Mouse (Mus musculus) ovary, postnatal 36 days (tissue): Measurements from ENCODE around the gene Rpl23.
"Not testable (repeated sequence)": the region's sequence is repeated elsewhere in the genome, so short reads cannot be mapped to it uniquely, and the experiment has no call there.

ENCODE experiments used
- DNase-seq: peaks from one replicate; pipeline ENCODE4 v3.0.0; 2022; ENCODE audit warnings: low spot score, mixed read lengths

Gene Rpl23

GRCm38 (mm10) chr11:97799994-97800690 is 17.9 kb upstream of the Rpl23 start:
- peak; percentile 84 for DNase-seq

DNA sequence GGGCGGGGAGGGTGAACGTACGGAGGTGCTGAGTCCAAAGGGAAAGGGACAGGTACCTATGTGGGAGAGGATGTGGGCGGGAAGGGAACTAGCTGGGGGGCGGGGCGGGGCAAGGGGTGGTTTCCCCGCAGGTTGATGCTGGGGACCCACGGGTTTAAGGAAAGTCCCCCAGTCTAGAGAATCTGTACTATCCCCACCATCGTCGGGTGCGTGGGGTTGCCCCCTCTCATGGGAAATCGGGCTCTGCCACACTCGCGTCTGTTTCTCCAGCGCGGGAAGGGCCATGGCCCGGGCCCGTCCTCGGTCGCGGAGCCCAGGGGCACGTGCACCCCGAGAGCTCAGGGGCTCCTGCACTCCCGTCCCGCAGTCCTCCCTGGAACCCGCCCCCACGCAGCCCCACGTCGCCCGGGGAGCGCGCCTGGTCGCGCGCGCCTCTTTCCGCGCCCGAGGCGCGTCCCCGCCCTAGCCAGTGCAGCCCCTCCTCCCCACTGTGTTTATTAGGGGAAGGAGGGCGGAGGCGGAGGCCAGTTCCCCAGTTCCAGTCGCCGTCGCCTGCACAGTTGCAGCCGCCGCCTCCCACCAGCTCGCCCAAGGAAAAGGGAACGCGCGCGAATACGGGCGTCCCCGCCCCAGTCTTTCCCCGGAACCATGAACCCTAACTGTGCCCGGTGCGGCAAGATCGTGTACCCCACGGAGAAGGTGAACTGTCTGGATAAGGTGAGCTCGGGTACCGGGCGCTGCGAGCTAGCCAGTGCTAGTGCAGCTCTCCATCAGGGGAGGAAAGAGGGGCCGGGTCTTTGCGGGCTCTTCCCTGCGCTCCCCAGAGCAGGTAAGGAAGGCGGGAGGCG is 17.1 kb upstream of the Rpl23 start:
- DNase-seq = peak; percentile 87

DNA sequence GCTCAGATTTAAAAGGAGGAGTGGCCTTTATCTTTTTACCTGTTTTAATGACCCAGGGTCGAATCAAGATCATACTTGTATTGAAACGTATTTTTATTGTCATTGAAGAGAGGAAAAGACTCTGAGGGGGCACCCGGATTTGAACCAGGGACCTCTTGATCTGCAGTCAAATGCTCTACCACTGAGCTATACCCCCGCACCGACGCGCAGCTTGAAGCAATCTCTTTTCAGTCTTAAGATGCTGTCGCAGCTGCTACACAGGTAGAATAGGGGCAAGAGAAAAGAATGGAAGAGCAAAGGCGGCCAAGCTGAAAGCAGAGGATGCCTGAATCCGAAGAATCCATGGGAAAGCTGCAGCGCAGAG is 16.5 kb upstream of the Rpl23 start, which contains the start of gene Lasp1:
Lasp1 (plus strand) TSS at position 219 of the 364 bp plus-strand sequence.
- DNase-seq = peak; percentile 87

GRCm38 (mm10) chr11:97798083-97798435 is 15.8 kb upstream of the Rpl23 start:
- DNase-seq = no peak

GRCm38 (mm10) chr11:97797369-97798082 is 15.3 kb upstream of the Rpl23 start:
- no peak for DNase-seq

DNA sequence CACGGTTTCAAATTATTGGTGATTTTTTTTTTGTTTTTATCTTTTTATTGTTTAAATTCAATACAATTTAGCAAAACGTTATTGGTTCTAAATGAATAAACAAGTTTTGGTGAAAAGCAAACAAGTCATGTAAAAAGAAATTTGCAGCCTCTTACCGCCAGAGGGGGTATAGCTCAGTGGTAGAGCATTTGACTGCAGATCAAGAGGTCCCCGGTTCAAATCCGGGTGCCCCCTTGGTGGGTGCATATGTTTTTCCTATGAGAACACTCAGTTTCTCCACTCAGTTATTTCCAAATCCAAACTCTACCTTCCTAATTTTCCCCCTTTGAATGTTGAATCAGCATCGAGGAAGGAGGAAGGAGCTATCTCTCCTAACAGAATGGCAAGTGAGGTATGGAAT is 14.7 kb upstream of the Rpl23 start:
- DNase-seq = no peak

- no peak for DNase-seq
These were observed 10.9 kb upstream of the Rpl23 start for GRCm38 (mm10) chr11:97793165-97793564.

DNA sequence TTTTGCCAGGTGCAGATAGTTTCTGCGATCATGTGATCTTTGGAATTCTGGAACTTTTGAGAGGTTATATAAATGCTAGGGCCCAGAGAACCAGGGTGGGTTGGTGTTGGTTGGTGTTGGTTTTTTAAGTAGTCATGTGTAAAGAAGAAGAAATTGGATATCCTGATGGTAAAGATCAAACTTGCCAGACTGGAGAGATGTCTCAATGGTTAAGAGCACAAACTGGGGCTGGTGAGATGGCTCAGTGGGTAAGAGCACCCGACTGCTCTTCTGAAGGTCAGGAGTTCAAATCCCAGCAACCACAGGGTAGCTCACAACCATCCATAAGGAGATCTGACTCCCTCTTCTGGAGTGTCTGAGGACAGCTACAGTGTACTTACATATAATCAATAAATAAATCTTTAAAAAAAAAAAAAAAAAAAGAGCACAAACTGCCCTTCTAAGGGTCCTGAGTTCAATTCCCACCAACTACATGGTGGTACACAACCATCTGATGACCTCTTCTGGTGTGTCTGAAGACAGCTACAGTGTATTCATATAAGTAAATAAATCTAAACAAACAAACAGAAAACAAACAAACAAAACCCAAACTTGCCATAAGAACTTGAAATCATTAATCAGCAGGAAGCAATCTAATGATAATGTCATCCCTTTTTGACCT is 8.7 kb upstream of the Rpl23 start:
- DNase-seq = not testable (repeated sequence)

- DNase-seq = no peak
These were observed 7.5 kb upstream of the Rpl23 start for GRCm38 (mm10) chr11:97789727-97790126.

GRCm38 (mm10) chr11:97787961-97788360 is 5.7 kb upstream of the Rpl23 start:
- DNase-seq = no peak

DNA sequence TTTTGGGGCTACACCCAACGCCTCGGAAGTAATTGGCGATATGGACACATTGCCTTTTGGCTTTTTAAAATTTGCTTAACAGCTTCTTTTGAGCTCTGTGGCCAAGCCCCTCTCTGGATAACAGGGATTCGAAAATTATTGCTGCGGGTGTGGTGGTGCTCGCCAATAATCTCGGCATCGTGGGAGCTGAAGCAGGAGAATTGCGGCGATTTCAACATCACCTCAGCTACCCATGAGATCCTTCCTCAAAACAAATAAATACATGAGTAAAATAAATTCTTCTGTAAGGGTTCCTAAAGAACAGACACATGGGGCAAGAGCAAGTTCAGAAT is 293 bp upstream of the Rpl23 start:
- no peak for DNase-seq

GRCm38 (mm10) chr11:97781478-97781831 is 782 bp downstream of the Rpl23 start:
- no peak for DNase-seq

GRCm38 (mm10) chr11:97779968-97780701 is 2.1 kb downstream of the Rpl23 start:
- no peak for DNase-seq

DNA sequence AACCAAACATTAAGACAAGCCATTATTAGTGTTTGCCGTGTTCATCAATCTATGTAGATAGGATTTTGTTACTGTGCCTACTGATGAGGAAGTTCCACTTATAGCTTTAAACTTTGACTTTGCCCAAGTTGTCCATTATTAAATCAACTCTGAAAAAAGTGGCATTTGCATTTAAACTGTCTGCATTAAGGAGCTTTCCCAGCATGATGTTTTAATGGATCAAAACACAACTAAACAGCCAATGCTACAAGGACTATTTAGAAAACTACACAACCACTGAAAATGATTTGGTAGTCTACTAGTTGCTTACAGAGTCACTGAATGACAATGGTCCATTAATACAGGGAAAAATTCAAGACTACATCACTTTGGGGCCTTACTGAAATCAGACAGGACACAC is 3.3 kb downstream of the Rpl23 start:
- no peak for DNase-seq

- DNase-seq = no peak
These were observed 5.1 kb downstream of the Rpl23 start for GRCm38 (mm10) chr11:97777129-97777529.

DNA sequence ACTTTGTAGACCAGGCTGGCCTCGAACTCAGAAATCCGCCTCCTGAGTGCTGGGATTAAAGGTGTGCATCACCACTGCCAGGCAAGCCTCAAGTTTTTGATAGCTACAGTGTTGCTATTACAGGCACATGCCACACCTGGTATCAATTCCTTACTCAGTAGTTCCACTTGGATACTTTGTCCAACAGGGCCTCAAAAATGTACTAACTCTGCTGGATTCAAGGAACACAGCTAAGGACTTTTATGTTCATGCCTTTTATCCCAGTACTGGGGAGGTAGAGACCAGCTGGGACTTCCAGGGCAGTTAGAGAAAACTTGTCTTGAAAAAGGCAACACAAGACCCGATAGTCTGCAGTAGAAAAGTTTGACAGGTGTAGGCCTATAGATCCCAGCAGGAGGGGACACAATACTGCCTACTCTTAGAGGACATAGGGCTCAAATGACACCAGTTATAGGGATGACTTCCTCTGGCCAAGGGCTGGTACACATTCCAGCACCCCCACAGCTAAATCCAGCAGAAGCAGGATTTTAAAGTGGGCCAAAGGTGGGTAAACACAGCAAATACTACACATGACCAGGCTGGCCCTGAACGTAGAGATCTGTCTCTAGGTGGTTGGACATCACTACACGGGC is 5.6 kb downstream of the Rpl23 start:
- no peak for DNase-seq

GRCm38 (mm10) chr11:97775808-97776496 is 6.3 kb downstream of the Rpl23 start, which contains the start of gene 1700001P01Rik:
Gene 1700001P01Rik, minus strand, starts transcription at chr11:97775918.
- no peak for DNase-seq

- DNase-seq = no peak
These were observed 7.1 kb downstream of the Rpl23 start for GRCm38 (mm10) chr11:97775186-97775585.

DNA sequence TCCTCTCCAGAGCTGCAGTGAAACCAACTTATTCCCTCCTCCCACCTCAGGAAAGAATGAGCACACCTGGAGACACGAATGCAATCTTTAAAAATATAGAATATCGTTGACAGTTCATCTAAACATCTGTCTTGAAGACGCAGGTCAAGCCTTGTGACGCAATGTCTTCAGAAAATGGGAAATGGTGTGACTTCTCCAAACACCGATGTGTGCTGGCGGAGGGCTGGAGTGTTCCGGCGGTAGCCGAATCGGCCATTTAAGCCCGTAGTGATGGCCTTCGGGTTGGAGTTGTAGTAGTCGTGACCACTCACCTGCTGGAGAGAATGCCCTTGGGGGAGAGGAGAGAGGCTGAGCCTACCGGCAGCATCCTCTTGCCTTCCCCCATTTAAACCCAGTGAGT is 10.8 kb downstream of the Rpl23 start:
- no peak for DNase-seq

- DNase-seq = no peak
These were observed 12.5 kb downstream of the Rpl23 start for GRCm38 (mm10) chr11:97769704-97770103.
